Mouse (Mus musculus): ENCODE data around the gene Slc34a2. TPM values are rescaled to one million over a fixed set of nuclear protein-coding genes. Genes with fewer than 3 reads are reported as not detected.

Slc34a2 gene
- polyA plus RNA-seq, 1 experiment from 2014 or later: 1.4 TPM

GRCm38 (mm10) chr5:53042771-53043371 is 5.0 kb downstream of the Slc34a2 start:
- Histone ChIP-seq H3K4me2 (no peak overlapping the region), H3K4me1 (no peaks in the 10 kb centered on the region), H3K9me3 (no peaks in the 10 kb centered on the region), H3K27ac (no peak overlapping the region), H3K27me3 (replicated peaks) (no peaks in the 10 kb centered on the region), H3K4me3 (replicated peaks) (no peak overlapping the region), H3K36me3 (no peaks in the 10 kb centered on the region), H3K9ac (no peak overlapping the region)
- WGBS: 81% methylated on average over 8 of the region's 8 CpGs
- no peak for ATAC-seq (ENCODE audit: insufficient read depth, low FRiP score, low read depth)

- H3K9me3 ChIP-seq: no peaks in the 10 kb centered on the region
- no peak for ATAC-seq (ENCODE audit: insufficient read depth, low FRiP score, low read depth)
- H3K4me2 ChIP-seq: no peak overlapping the region
- no peaks in the 10 kb centered on the region for H3K27me3 ChIP-seq (replicated peaks)
- WGBS: 44% methylated on average over 1 of the region's 1 CpGs
- no peaks in the 10 kb centered on the region for H3K36me3 ChIP-seq
- no peaks in the 10 kb centered on the region for H3K4me1 ChIP-seq
- H3K27ac ChIP-seq: no peak overlapping the region
- H3K4me3 ChIP-seq (replicated peaks): no peak overlapping the region
- H3K9ac ChIP-seq: no peak overlapping the region
Measured at GRCm38 (mm10) chr5:53043716-53044115, 5.8 kb downstream of the Slc34a2 start.

GRCm38 (mm10) chr5:53047951-53048350 is 10.1 kb downstream of the Slc34a2 start:
- H3K27ac ChIP-seq: no peak overlapping the region
- H3K36me3 ChIP-seq: no peaks in the 10 kb centered on the region
- H3K4me3 ChIP-seq (replicated peaks): no peak overlapping the region
- H3K4me2 ChIP-seq: no peak overlapping the region
- H3K27me3 ChIP-seq (replicated peaks): peaks cover 14% of the 10 kb centered on the region; the same call in 1 of the 2 replicates
- H3K9me3 ChIP-seq: no peaks in the 10 kb centered on the region
- no peak overlapping the region for H3K9ac ChIP-seq
- 29% methylated on average over 6 of the region's 6 CpGs for WGBS
- ATAC-seq (ENCODE audit: insufficient read depth, low FRiP score, low read depth): peak; percentile 73
- no peaks in the 10 kb centered on the region for H3K4me1 ChIP-seq

GRCm38 (mm10) chr5:53048599-53048998 is 10.7 kb downstream of the Slc34a2 start:
- Histone ChIP-seq H3K36me3 (no peaks in the 10 kb centered on the region), H3K9me3 (no peaks in the 10 kb centered on the region), H3K4me2 (peak overlapping the region; percentile 64), H3K4me3 (replicated peaks) (peak overlapping the region; percentile 31), H3K4me1 (no peaks in the 10 kb centered on the region), H3K9ac (0 out of 2 replicates have a peak overlapping the region, but pooled peaks have one; percentile 16), H3K27me3 (replicated peaks) (peaks cover 14% of the 10 kb centered on the region; the same call in 1 of the 2 replicates), H3K27ac (no peak overlapping the region)
- ATAC-seq (ENCODE audit: insufficient read depth, low FRiP score, low read depth): no peak
- WGBS: 36% methylated on average over 4 of the region's 4 CpGs

GRCm38 (mm10) chr5:53049046-53049445 is 11.2 kb downstream of the Slc34a2 start:
- H3K27me3 ChIP-seq (replicated peaks): peaks cover 14% of the 10 kb centered on the region; the same call in 1 of the 2 replicates
- WGBS: 1% methylated on average over 39 of the region's 39 CpGs
- H3K9me3 ChIP-seq: no peaks in the 10 kb centered on the region
- H3K9ac ChIP-seq: 0 out of 2 replicates have a peak overlapping the region, but pooled peaks have one; percentile 16
- no peaks in the 10 kb centered on the region for H3K4me1 ChIP-seq
- H3K4me2 ChIP-seq: peak overlapping the region; percentile 64
- no peak overlapping the region for H3K27ac ChIP-seq
- peak; percentile 80 for ATAC-seq (ENCODE audit: insufficient read depth, low FRiP score, low read depth)
- no peaks in the 10 kb centered on the region for H3K36me3 ChIP-seq
- H3K4me3 ChIP-seq (replicated peaks): peak overlapping the region; percentile 31

- WGBS: 58% methylated on average over 1 of the region's 1 CpGs
- Histone ChIP-seq H3K4me1 (no peaks in the 10 kb centered on the region), H3K9me3 (no peaks in the 10 kb centered on the region), H3K27me3 (replicated peaks) (peaks cover 14% of the 10 kb centered on the region; the same call in 1 of the 2 replicates), H3K27ac (no peak overlapping the region), H3K9ac (no peak overlapping the region), H3K36me3 (no peaks in the 10 kb centered on the region), H3K4me2 (no peak overlapping the region), H3K4me3 (replicated peaks) (no peak overlapping the region)
- ATAC-seq (ENCODE audit: insufficient read depth, low FRiP score, low read depth): no peak
Measured at GRCm38 (mm10) chr5:53050963-53051362, 13.1 kb downstream of the Slc34a2 start.

GRCm38 (mm10) chr5:53053246-53053645 is 15.4 kb downstream of the Slc34a2 start:
- Histone ChIP-seq H3K36me3 (no peaks in the 10 kb centered on the region), H3K27me3 (replicated peaks) (peaks cover 14% of the 10 kb centered on the region; the same call in 1 of the 2 replicates), H3K27ac (no peak overlapping the region), H3K4me1 (no peaks in the 10 kb centered on the region), H3K9ac (no peak overlapping the region), H3K4me3 (replicated peaks) (no peak overlapping the region), H3K4me2 (no peak overlapping the region), H3K9me3 (no peaks in the 10 kb centered on the region)
- no peak for ATAC-seq (ENCODE audit: insufficient read depth, low FRiP score, low read depth)
- 93% methylated on average over 2 of the region's 2 CpGs for WGBS

- H3K9ac ChIP-seq: no peak overlapping the region
- no peak overlapping the region for H3K4me2 ChIP-seq
- H3K27ac ChIP-seq: no peak overlapping the region
- H3K27me3 ChIP-seq (replicated peaks): no peaks in the 10 kb centered on the region
- no peak for ATAC-seq (ENCODE audit: insufficient read depth, low FRiP score, low read depth)
- no peak overlapping the region for H3K4me3 ChIP-seq (replicated peaks)
- WGBS: 86% methylated on average over 9 of the region's 9 CpGs
- H3K36me3 ChIP-seq: no peaks in the 10 kb centered on the region
- no peaks in the 10 kb centered on the region for H3K4me1 ChIP-seq
- no peaks in the 10 kb centered on the region for H3K9me3 ChIP-seq
Measured at GRCm38 (mm10) chr5:53061532-53062130, 23.8 kb downstream of the Slc34a2 start.

- Histone ChIP-seq H3K4me3 (replicated peaks) (no peak overlapping the region), H3K27me3 (replicated peaks) (no peaks in the 10 kb centered on the region), H3K36me3 (no peaks in the 10 kb centered on the region), H3K4me2 (no peak overlapping the region), H3K9ac (no peak overlapping the region), H3K4me1 (no peaks in the 10 kb centered on the region), H3K9me3 (no peaks in the 10 kb centered on the region), H3K27ac (no peak overlapping the region)
- 48% methylated on average over 6 of the region's 6 CpGs for WGBS
- ATAC-seq (ENCODE audit: insufficient read depth, low FRiP score, low read depth): no peak
Measured at GRCm38 (mm10) chr5:53074553-53074952, 36.7 kb downstream of the Slc34a2 start.

- Histone ChIP-seq H3K9me3 (no peaks in the 10 kb centered on the region), H3K4me1 (no peaks in the 10 kb centered on the region), H3K36me3 (no peaks in the 10 kb centered on the region), H3K27me3 (replicated peaks) (no peaks in the 10 kb centered on the region), H3K27ac (no peak overlapping the region), H3K9ac (no peak overlapping the region), H3K4me3 (replicated peaks) (no peak overlapping the region), H3K4me2 (no peak overlapping the region)
- 63% methylated on average over 4 of the region's 4 CpGs for WGBS
- no peak for ATAC-seq (ENCODE audit: insufficient read depth, low FRiP score, low read depth)
Measured at GRCm38 (mm10) chr5:53078453-53078852, 40.6 kb downstream of the Slc34a2 start.

GRCm38 (mm10) chr5:53087452-53087851 is 49.6 kb downstream of the Slc34a2 start:
- 77% methylated on average over 7 of the region's 7 CpGs for WGBS
- no peak for ATAC-seq (ENCODE audit: insufficient read depth, low FRiP score, low read depth)
- 0 out of 2 replicates have a peak, but pooled peaks cover 2% of the 10 kb centered on the region for H3K27me3 ChIP-seq (replicated peaks)

GRCm38 (mm10) chr5:53091331-53091730 is 53.5 kb downstream of the Slc34a2 start:
- H3K9ac ChIP-seq: no peak overlapping the region
- H3K4me2 ChIP-seq: no peak overlapping the region
- H3K36me3 ChIP-seq: no peaks in the 10 kb centered on the region
- no peaks in the 10 kb centered on the region for H3K27me3 ChIP-seq (replicated peaks)
- no peaks in the 10 kb centered on the region for H3K4me1 ChIP-seq
- H3K9me3 ChIP-seq: no peaks in the 10 kb centered on the region
- ATAC-seq (ENCODE audit: insufficient read depth, low FRiP score, low read depth): no peak
- no peak overlapping the region for H3K27ac ChIP-seq
- WGBS: 67% methylated on average over 3 of the region's 3 CpGs
- no peak overlapping the region for H3K4me3 ChIP-seq (replicated peaks)

More at GRCm38 (mm10) chr5:53087452-53087851, 49.6 kb downstream of the Slc34a2 start:
- Histone ChIP-seq H3K4me1 (no peaks in the 10 kb centered on the region), H3K4me3 (replicated peaks) (no peak overlapping the region), H3K4me2 (no peak overlapping the region), H3K9ac (no peak overlapping the region), H3K27ac (no peak overlapping the region), H3K9me3 (no peaks in the 10 kb centered on the region), H3K36me3 (no peaks in the 10 kb centered on the region)
